Mouse (Mus musculus) liver, embryonic 14.5 days (tissue): ENCODE measurements around the gene Mrpl39.

Source experiments
- CTCF ChIP-seq: IDR thresholded peaks from 2 replicates; pipeline ENCODE4 v1.5.1; 2016; ENCODE audit warnings: antibody characterized with exemption, low read depth, control low read depth
- EP300 ChIP-seq: IDR thresholded peaks from 2 replicates; pipeline ENCODE4 v1.6.1; 2016; ENCODE audit warnings: antibody characterized with exemption, low read depth

GRCm38 (mm10) chr16:84680760-84681159, 54.8 kb downstream of the Mrpl39 start:
- no peak for TF ChIP-seq CTCF
- TF ChIP-seq EP300: no peak
